Mouse (Mus musculus): Measurements from ENCODE around the gene Lbhd2.

Gene Lbhd2

GRCm38 (mm10) chr12:111411631-111412355 lies 5.2 kb downstream of the Lbhd2 start:
- no peak for DNase-seq

DNA sequence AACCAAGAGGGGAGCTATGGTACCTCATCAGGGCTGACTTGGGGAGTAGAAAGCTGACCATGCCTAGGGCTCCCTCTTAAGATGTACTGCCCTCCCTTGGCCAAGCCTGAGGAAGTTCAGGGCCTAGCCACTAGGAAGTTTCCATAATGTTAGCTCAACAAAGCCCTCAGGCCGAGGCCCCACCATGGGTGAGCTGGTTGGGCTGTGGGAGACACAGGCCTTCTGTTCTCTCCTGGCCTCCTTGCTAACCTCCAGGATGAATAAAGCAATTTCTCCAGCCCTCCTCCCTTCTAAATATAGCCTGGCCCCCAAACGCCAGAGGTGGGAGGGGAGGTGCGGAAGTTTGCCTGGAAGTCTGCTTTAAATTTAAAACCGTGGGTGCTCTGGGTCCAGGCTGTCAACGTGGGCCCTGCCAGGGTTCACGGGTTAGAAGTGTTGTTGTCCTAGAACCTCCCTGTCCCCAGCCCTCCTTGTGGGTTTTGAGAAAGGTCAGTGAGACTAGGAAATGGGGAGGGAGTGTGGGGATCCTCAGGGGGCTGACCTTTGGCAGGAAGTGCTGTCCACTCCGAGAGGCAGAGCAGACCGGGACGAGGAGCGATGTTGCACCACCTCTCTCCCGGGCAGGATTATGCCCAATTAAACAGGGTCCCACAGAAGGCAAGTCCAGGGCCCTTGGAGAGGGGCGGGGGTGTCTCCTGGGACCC lies 6.1 kb downstream of the Lbhd2 start:
- DNase-seq: no peak

DNA sequence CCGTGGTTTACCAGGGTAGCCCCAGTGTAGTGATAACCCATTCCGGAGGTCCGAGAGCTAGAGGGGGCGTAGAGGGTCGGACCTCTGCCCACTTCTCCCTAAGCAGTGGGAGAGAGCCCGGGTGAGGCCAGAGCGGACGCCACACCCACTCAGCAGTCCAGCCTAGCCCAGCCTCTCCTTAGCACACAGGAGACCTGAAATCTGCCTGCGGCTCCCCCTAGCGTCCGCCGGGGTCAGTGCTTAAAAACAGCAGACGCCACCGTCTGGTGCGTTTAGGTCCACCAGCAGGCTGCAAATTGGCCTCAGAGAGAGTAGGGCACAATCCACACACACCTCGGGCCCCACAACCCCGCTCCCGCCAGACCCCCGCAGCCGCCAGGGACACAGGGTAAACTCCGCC lies 6.7 kb downstream of the Lbhd2 start:
- peak; percentile 88 for DNase-seq

- DNase-seq: no peak
These were observed 10.5 kb downstream of the Lbhd2 start, which contains the start of gene Exoc3l4 for GRCm38 (mm10) chr12:111416921-111417779. Exoc3l4 (plus strand) TSS chr12:111417017.

DNA sequence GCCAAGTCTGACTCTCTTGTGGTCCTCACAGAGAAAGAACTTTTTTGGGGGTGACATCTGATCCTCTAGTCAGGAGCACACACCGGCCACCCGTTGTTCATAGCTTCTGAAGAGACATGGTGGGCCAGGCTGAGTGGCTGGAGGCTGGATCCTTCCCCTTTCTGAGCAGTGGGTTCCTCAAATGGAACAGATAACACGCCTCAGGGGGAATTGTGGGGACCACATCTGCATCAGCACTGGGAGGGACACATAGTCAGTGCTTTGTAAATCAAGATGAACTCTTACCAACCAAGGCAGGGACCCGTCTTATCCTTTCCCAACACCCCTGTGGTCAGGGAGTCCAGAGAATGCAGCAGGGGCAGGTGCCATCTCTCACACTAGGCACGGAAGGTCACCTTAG lies 13.3 kb downstream of the Lbhd2 start:
- DNase-seq: no peak

DNA sequence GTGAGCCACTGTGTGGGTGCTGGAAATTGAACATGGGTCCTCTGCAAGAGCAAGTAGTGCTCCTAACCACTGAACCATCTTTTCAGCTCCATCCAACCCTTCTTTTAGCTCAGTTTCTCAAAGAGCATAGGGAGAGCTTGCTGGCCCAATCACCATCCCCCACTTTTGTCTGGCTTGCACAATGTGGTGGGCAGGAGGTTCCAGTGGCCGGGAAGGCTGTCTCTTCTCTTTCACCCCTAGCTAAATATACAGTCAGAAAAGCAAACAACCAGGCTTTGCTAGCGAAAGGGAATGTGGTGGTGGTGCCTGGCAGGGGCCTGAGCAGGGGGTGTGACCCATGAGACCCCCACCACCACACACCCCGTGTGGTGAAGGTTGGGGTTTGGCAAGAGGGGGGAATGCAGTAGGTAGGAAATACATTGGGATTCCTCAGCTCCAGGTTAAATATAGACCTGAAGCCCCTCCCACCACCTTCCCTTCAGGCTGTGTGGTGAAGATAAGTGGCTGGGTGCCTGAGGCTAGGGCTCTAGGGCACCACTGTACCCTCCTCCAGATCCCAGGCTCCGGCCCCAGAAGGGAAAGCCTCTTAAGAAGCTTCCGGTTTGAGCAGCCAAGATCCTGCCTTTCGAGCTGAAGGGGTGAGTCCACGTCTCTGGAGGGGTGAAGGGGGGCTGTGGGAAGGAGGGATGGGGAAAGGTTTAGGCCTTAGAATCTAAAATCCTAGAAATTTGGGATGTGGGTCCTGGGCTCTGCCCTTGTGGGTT lies 14.5 kb downstream of the Lbhd2 start:
- DNase-seq: no peak

DNA sequence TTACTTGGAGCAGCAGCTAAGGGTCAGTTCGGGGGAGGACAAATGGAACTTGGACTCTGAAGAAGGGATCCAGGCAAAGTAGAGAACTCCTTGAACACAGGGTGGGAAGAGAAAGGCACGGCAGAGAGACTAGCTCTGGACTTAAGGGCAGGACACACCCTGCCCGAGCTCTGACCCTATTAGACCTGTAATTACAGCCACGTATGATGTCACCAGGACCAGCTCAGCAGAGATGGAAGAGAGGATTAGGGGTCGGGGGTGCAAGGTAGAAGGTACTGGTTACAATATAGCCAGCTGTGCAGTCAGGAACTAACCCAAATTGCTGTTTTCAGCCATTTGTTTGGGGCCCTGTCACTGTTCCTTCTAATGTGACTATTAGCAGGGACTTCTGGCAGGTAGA lies 16.2 kb downstream of the Lbhd2 start:
- DNase-seq: no peak

- no peak for DNase-seq
These were observed 17.0 kb downstream of the Lbhd2 start for GRCm38 (mm10) chr12:111423570-111424129.

- DNase-seq: no peak
These were observed 17.9 kb downstream of the Lbhd2 start for GRCm38 (mm10) chr12:111424547-111424946.

- DNase-seq: peak; percentile 88
These were observed 18.6 kb downstream of the Lbhd2 start for GRCm38 (mm10) chr12:111425258-111425657.

DNA sequence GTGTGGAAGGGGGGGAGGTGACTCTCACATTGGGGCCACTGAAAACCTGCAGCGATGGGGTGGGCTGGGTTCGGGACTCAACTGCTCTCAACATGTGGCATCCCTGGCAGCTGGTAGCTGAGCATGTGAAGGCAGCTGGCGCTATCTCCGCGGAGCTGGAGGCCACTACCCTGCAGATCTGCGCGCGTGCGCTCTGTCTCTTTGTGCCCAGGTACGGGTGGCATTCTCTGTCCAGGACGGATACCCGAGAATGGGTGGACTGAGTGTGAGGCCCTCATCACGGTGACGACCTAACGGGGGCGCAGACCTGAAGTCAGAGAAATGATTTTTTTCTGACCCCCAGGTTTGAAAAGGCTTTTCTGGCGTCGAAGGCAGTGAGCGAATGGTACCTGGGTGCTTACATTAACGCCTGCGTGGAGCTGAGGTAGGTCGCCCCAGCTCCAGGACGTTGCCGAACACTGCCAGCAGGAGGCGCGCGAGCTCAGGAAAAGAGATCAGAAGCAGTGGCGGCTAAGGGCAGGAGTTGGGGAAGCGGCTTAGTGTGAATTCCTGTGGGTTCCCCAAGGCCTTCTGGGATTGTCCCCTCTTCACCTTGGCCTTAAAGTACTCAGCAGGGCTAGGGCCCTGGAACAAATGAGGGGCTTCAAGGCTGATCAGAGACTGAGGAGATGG lies 19.3 kb downstream of the Lbhd2 start:
- DNase-seq: peak; percentile 94

DNA sequence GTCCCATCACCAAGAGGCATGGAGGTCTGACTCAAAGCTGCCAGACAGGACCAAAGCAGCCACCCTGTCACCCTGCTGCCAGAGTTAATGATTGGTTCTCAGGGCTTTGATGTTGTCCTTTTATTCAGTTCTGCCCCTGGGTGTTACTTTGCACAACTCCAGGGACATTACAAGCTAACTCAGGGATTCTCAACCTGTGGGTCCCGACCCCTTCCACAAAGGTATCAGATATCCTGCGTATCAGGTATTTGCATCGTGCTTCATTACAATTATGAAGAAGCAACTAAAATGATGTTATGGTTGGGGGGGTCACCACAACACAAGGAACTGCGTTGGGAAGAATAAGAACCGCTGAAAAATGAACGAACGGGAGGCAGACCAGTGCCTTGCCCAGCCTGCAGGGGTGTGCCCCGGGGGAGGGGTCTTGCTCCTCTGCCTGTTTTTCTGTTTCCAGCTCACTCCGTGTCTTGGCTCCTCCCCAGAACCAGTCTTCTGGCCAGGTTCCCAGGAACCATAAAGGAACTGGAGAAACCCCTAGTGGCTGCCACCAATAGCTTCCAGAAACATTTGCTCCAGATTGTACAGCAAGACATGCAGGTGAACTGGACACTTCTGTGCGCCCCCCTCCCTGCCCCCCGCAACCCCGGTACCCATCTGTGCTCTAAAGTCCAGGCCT lies 21.0 kb downstream of the Lbhd2 start:
- no peak for DNase-seq

- no peak for DNase-seq
These were observed 21.8 kb downstream of the Lbhd2 start for GRCm38 (mm10) chr12:111428364-111428763.

DNA sequence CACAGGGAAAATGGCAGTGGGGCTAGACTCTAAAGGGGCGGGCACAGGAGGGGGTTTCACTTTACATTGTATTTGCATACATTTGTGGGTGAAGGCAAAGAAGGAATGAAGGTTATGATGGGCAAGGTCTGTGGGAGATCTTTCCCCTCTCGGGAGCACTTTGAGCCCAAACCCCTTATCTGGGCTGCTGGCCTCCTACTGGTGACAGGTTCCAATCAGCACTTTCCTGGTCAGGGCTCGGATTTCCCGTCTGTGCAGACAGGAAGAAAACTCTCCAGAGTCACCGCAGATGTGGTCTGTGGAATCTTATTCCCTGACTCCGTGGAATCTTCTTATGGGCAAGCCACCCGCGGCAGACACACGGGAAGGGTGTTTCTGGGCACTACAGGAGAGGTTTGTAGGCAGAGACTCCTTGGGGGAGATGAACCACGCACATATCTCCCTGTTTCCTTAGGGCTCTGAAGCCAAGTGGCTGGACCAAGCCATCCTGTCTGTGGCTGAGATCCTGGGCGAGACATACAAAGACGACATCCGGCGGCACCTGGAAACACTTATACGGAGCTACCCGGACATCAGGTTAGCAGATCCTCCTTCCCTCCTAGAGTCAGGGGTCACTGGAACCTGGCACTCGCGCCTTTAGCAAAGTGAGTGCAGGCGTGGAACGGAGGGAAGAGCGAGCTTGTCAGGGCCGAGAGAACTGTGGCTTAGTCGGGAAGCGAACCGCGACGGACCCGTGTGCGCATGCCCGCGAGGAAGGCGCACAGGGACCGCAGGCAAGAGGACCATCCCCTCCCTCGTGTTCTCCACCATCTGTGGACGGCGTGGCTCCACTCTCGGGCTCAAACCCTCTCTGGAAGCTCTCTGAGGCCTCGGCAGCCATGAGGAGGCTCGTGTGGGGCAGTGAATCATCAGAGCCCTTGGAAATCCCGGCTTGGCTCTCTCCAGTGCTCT lies 22.6 kb downstream of the Lbhd2 start:
- peak; percentile 44 for DNase-seq

DNA sequence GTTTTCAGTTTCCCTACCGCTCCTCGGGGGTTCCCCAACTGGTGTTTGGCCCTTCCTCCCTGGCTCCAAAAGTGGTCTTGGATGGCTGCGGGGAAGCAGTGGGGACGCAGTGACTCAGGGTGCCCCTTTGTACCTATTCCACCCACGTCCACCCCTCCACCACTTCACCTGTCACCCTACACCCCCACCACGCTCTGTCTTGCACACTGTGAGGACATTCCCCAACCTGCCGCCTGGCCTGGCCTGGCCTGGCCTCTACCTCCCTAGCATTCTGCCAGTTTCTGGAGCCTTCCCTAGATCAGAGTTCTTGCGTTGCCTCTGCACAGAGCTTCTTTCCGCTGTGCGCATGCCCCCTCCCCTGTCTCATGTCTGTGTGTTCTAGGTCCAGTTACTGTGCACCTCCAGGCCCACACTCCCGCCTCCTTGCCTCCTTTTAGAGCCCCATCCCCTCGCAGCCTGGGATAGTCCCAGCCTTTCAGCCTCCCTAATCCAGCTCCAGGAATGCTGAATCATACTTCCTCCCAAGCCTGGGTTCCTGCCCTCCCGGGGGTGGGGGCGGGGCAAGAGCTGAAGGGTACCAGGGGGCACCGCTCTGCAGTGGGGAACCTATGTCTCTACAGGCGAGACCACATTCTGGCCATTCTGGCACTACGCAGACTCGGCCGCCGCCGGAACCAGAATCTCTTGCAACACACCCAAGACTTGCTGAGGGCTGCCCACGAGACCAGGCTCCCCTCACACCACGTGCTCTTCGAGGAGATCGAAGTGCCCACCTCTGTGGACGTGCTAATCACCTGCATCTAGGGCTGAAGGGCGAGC lies 23.6 kb downstream of the Lbhd2 start:
- DNase-seq: no peak

GRCm38 (mm10) chr12:111430868-111431817 lies 24.5 kb downstream of the Lbhd2 start:
- DNase-seq: no peak

GRCm38 (mm10) chr12:111432097-111432496 lies 25.5 kb downstream of the Lbhd2 start:
- no peak for DNase-seq
